Mouse (Mus musculus): ENCODE measurements at regions not wholly inside any gene's neighbourhood (a gene's known extent, or its start where the extent isn't known, plus 50 kb on each side); places are given as distances from the start of the nearest gene placed in this dataset.

- DNase-seq (ENCODE audit: low spot score), result no peak
Observed at GRCm38 (mm10) chr12:70628384-70629365, 175.8 kb downstream of the Tmx1 start.

GRCm38 (mm10) chr12:70629371-70629770 is 176.5 kb downstream of the Tmx1 start:
- no peak for DNase-seq (ENCODE audit: low spot score)

DNA sequence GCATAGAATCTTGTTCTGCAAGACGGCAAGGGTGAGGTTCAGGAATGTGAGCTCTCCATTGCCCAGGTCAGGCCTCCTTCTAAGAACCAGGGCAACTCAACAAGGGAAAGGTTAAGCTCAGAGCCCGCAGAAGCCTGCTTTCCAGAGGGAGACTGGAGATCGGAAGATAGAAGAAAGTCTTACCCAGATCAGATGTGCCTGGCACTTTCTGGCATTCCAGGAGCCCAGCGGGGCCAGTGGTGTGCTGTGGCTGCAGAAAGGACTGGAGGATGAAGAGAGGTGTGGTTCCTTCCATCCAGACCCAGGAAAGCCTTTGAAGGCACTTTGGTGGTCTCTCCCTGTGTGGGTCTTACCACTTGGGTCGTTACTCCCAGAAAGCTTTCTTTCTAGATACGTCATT is 178.4 kb downstream of the Tmx1 start:
- no peak for DNase-seq (ENCODE audit: low spot score)

GRCm38 (mm10) chr12:70633194-70633593 is 180.3 kb downstream of the Tmx1 start:
- no peak for DNase-seq (ENCODE audit: low spot score)

DNA sequence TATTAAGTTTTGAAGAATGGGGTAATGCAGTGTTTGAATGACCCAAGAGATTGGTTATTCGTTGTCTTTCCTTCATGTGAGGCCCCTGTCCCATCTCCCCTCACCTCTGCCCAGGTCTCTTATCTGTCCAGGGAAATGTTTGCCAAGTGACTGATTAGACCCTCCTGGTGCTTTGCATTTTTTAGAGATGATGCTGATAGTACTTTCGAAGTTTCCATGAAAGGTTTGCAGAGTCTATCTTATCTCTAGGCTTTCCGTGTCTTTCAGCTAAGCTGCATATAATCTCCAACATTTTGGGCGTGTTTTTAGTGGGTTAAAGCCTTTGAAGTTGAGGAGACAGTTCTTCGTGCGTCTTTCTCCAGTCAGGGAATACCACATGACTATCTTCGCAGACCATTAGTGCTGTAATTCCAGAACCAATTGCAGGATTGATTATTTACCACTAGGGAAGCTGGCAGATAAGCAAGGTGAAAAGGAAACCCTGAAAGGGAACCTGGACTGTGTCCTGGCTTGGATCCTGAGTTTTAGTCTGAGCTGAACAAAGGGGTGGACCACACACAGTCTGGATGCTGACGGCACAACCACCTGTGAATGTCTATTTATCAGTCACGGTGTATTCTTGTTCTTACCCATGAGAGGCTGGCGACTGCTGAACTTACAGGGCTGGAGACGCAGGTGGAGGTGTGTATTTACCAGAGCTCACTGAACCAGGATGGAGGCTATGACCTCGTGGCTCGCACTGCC is 180.9 kb downstream of the Tmx1 start:
- DNase-seq (ENCODE audit: low spot score), result no peak

GRCm38 (mm10) chr12:70635997-70636396 is 183.1 kb downstream of the Tmx1 start:
- DNase-seq (ENCODE audit: low spot score), result no peak

DNA sequence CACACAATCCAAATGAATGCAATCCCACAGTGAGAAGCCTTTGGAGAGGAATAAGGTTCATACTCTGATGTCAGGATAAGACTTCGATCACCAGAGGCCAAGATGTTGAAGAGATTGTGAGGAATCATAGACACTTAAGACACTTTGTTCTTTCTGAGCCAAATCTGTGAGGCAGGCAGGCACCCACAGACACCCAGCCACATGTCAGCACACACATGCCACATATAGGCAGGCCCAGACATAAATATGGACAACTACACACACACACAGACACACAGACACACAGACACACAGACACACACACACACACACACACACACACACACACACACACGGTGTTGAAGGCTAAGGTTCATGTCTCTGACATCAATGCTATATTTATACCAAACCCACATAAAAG is 185.1 kb upstream of the Frmd6 start:
- no peak for DNase-seq (ENCODE audit: low spot score)

DNA sequence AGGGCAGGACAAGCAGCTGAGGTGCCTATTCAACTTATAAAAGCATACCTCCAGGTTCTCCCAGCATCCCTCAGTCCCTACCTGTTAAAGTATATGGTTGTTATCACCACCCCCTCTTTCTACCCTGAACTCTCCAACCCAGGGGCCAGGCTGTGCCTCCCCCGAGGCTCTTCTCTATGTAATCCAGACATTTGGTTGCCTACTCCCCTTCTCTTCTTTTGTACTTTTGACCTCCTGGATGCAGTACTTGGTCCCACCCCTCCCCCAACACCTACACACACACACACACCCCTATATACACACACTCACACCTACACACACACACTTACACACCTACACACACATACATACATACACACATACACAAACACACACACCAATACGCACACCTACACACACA is 180.4 kb upstream of the Frmd6 start:
- DNase-seq (ENCODE audit: low spot score), result no peak

DNA sequence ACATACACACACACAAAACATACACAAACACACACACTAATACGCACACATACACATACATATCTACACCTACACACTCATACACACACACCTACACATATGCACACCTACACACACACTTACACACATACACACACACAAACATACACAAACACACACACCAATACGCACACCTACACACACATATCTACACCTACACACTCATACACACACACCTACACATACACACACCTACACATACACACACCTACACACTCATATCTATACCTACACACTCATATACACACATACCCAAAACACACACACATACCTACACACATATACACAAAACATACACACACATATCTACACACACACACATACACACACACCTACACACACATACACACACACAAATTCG is 179.9 kb upstream of the Frmd6 start:
- DNase-seq (ENCODE audit: low spot score), result no peak

- no peak for DNase-seq (ENCODE audit: low spot score)
Observed at GRCm38 (mm10) chr12:70647516-70647915, 177.8 kb upstream of the Frmd6 start.

GRCm38 (mm10) chr12:70648179-70648811 is 177.0 kb upstream of the Frmd6 start:
- DNase-seq (ENCODE audit: low spot score), result no peak

DNA sequence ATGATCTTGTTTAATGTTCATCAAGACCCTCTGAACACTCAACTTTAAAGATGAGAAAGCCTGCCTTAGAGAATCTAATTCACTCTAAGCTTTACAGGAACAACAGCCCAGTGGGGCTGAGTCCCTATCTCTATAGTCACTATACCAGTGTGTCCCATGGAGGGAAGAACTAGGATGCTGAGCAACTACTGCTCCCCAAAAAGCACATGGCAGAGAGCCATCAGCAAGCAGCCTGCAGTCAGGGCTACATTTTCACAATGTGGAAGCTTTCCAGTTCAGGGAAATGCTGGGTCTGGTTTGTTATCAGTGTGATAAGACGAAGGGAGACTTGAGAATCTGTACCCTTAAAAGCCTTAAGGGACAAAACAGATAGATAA is 176.5 kb upstream of the Frmd6 start:
- DNase-seq (ENCODE audit: low spot score), result no peak

DNA sequence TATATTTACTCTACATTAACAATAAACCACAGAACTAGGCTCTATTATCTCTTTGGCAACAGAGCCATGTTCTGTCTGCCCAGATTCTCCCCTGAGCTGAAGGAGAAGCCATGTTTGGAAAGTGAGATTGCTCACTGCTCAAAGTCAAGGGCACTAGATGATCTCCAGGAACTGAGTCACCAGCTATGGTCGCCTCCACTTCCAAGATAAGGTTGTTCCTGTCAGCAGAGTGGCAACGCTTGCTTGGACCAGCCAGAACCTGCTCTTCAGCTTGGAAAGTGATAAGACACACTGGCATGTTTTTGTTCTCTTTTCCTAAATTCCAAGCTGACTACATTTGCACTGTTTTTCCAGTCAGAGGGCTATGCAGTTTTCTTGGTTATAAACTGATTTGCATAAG is 175.6 kb upstream of the Frmd6 start:
- DNase-seq (ENCODE audit: low spot score), result peak; percentile 75

DNA sequence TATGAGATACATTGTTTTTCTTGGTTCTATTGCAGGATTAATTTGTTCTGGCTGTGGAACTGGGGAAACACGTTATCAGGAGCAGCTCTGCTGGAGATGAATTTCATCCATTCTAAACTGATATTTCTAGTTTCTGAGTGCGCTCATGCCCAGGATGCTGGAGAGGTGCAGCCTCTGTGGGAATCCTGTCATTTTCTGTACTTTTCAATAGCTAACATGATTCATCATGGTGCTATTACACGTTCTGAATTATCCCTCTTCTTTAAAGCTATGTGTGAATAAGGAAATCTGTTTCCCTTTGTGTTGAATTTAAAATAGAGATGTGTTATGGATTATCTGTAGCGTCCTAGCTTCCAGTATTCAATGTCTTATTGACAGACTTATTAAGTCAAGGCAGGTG is 174.8 kb upstream of the Frmd6 start:
- DNase-seq (ENCODE audit: low spot score), result no peak

DNA sequence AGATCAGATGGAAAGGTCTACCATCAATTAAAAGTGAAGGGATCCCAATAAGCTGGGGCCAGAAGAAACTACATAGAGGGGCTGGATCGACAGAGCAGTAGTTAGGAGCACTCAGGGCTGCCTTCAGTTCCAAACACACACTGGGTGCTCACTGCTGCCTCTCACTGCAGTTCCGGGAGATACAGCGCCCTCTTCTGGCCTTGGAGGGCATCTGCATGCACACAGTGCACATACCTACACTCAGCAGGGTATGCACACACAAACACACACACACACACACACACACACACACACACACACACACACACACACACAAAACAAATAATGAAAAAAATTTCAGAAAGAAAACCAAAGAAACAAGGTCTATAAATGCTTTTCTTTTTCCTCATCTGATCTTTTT is 172.6 kb upstream of the Frmd6 start:
- DNase-seq (ENCODE audit: low spot score), result no peak

GRCm38 (mm10) chr12:70653971-70654370 is 171.3 kb upstream of the Frmd6 start:
- peak; percentile 45 for DNase-seq (ENCODE audit: low spot score)

- DNase-seq (ENCODE audit: low spot score), result peak; percentile 91
Observed at GRCm38 (mm10) chr12:70654546-70654945, 170.8 kb upstream of the Frmd6 start.

GRCm38 (mm10) chr12:70655411-70655811 is 169.9 kb upstream of the Frmd6 start:
- DNase-seq (ENCODE audit: low spot score), result no peak

GRCm38 (mm10) chr12:70655900-70656544 is 169.3 kb upstream of the Frmd6 start:
- no peak for DNase-seq (ENCODE audit: low spot score)

DNA sequence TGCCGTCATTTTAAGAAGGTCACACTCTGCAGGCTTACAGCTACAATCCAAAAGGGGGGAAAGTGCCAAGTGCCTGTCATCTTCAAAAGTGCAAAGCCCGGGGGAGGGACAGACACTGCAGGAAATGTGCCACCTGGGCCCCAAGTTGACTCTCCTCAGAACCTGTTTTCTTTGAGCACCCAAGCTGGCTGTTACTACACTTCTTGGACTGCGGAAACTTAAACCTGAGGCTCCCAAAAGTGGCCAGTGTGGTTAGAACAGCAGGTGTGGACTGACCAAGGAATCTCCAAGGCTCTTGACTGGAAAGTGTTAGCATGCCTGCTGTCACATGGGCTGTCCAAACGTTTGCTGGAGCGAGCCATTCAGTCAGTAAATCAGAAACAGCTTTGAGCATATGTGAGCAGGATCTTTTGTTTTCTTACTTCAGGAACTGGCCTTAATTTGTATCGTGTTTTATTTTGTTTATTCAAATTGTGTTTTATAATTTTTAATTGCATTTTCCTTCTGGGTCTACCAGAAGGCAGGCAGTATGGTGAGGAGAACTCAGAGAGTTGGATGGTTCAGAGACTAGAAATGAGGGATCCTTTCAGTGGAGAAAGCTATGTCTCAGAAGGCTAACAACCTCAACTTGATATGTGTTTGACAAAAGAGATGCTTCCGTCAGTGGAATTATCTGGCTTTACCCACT is 168.4 kb upstream of the Frmd6 start:
- DNase-seq (ENCODE audit: low spot score), result peak; percentile 45

DNA sequence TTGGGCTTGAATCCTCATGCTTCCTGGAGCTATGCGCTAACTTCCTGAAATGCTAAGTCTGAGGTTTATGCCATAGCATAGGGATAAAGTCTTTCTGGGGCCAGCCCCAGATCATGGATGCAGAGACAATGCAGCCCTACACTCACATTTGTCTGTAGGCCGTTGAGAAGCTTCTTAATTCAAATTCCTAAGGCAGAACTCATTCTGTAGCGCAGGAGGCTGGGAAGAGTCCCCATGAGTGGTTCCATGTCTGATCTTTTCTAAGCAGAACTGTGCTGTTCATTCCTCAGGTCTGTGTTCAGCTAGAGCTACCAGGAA is 167.9 kb upstream of the Frmd6 start:
- DNase-seq (ENCODE audit: low spot score), result no peak

- no peak for DNase-seq (ENCODE audit: low spot score)
Observed at GRCm38 (mm10) chr12:70658106-70658505, 167.2 kb upstream of the Frmd6 start.
